Mouse (Mus musculus) hindbrain, postnatal 0 days (tissue): ENCODE data around the gene Ptprm. TPM values are rescaled to one million over a fixed set of nuclear protein-coding genes. Genes with fewer than 3 reads are reported as not detected.
A peak's percentile ranks its signal among the peaks of the same experiment; 100 is the strongest.

ENCODE experiments used
- ATAC-seq: fragments of 200-750 bp; cut with Nextera tagmentation; 2 replicates; pipeline ENCODE4 v1.8.0; 2017; ENCODE audit warnings: mild to moderate bottlenecking, moderate TSS enrichment, moderate library complexity
- DNase-seq: peaks from one replicate; pipeline ENCODE4 v3.0.0-alpha.2; 2015; ENCODE audit warnings: low spot score
- H3K27ac ChIP-seq: fragments of 300-500 bp; sonication (generic); 2 replicates; pipeline ENCODE4 v1.5.1; 2014; ENCODE audit warnings: mild to moderate bottlenecking
- H3K27me3 ChIP-seq: fragments of 300-500 bp; sonication (generic); 2 replicates; pipeline ENCODE4 v1.6.1; 2014; ENCODE audit warnings: low read length, mixed read lengths; ENCODE audit not compliant: insufficient read depth
- H3K36me3 ChIP-seq: fragments of 300-500 bp; sonication (generic); 2 replicates; pipeline ENCODE4 v1.6.1; 2014; ENCODE audit warnings: low read length, mixed read lengths; ENCODE audit not compliant: insufficient read depth
- H3K4me1 ChIP-seq: fragments of 300-500 bp; sonication (generic); 2 replicates; pipeline ENCODE4 v1.6.1; 2014; ENCODE audit warnings: antibody characterized with exemption, low read length, mixed read lengths; ENCODE audit not compliant: insufficient read depth
- H3K4me2 ChIP-seq: fragments of 300-500 bp; sonication (generic); 2 replicates; pipeline ENCODE4 v1.6.1; 2014; ENCODE audit warnings: low read depth, mild to moderate bottlenecking, low read length, moderate library complexity, mixed read lengths
- H3K4me3 ChIP-seq: fragments of 300-500 bp; sonication (generic); 2 replicates; pipeline ENCODE4 v1.5.1; 2014; ENCODE audit warnings: low read length
- H3K9ac ChIP-seq: fragments of 300-500 bp; sonication (generic); replicated peaks from 2 replicates; pipeline ENCODE4 v1.6.1; 2014; ENCODE audit warnings: mild to moderate bottlenecking, low read length, moderate library complexity, mixed read lengths
- H3K9me3 ChIP-seq: fragments of 300-500 bp; sonication (generic); 2 replicates; pipeline ENCODE4 v1.6.1; 2016; ENCODE audit warnings: low read length, mixed read lengths
- CTCF ChIP-seq: IDR thresholded peaks from 2 replicates; pipeline ENCODE4 v1.5.1; 2016; ENCODE audit warnings: antibody characterized with exemption, control low read depth, low read depth
- WGBS: fragments of 180-500 bp; shearing (Covaris S2); extraction: QIAGEN DNeasy Blood & Tissue Kit; methylation state at CpG from one replicate; pipeline ENCODE4 v1.1.7; 2014; 5-methylcytosine and 5-hydroxymethylcytosine counted together
- polyA plus RNA-seq: library from polyadenylated mRNA; unstranded; fragments of >200 nt; fragmentation: Nextera tagmentation; extraction: Ambion mirVana; gene quantifications from 2 replicates; pipeline ENCODE4 v1.2.1, GENCODE M21; 2015
- total RNA-seq: library from RNA; depleted of rRNA; stranded (reverse); fragments of >200 nt; gene quantifications from 2 replicates; pipeline ENCODE4 v1.2.3, GENCODE M21; 2014

The Ptprm gene
- total and polyA plus RNA-seq, 2 experiments from 2014 or later: 19.3 to 52.4 TPM

DNA sequence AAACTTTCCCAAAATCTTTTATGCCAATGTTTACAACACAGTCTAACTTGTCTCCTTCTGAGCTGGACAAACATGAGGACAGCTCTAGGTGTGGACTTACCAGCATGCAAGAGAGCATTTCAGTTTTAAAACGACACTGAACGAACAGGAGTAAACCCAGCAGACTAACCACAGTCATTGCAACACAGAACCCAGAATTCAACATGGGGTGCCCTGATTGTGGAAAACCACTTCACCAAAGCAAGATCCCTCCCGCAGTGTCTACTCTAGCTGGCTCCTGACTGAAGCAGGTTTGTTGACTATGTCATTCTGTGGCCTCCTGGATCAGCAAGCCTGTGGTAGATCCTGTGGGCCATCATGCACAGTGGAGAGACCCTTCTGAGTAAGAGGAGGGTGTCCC is 19.9 kb downstream of the Ptprm start:
- no peak for TF ChIP-seq CTCF
- H3K36me3 ChIP-seq: no peaks in the 10 kb centered on the region
- H3K4me3 ChIP-seq: no peak overlapping the region
- H3K27me3 ChIP-seq: no peaks in the 10 kb centered on the region
- DNase-seq (no peak), ATAC-seq (no peak)
- no peaks in the 10 kb centered on the region for H3K4me1 ChIP-seq
- no peak overlapping the region for H3K4me2 ChIP-seq
- H3K9ac ChIP-seq: no peak overlapping the region
- no peaks in the 10 kb centered on the region for H3K9me3 ChIP-seq
- no peak overlapping the region for H3K27ac ChIP-seq
- WGBS: 93% methylated on average over 3 of the region's 3 CpGs

DNA sequence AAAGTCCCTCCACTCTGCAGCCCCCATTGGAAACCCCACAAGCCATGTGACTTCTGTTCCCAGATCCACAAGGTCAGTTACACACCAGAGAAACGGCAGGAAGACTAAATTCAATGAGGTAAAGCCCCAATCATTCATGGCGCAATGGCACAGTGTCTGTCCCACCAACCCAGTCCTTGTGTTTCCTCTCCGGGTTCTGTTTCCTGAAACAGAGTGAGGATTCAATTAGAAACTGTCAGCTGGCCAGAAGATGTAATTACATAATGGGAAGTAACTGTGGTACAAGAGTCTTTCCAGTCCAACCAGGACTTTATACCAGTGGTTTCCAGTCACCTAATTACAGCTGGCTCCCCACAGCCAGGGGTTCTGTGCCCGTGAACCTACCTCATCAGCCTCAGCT is 24.8 kb downstream of the Ptprm start:
- DNase-seq (no peak), ATAC-seq (no peak)
- no peak for TF ChIP-seq CTCF
- Histone ChIP-seq H3K27ac (no peak overlapping the region), H3K4me3 (no peak overlapping the region), H3K4me2 (no peak overlapping the region), H3K4me1 (0 out of 2 replicates have a peak, but pooled peaks cover under 1% of the 10 kb centered on the region), H3K36me3 (no peaks in the 10 kb centered on the region), H3K9ac (no peak overlapping the region), H3K27me3 (no peaks in the 10 kb centered on the region), H3K9me3 (no peaks in the 10 kb centered on the region)
- WGBS: 73% methylated on average over 4 of the region's 4 CpGs

DNA sequence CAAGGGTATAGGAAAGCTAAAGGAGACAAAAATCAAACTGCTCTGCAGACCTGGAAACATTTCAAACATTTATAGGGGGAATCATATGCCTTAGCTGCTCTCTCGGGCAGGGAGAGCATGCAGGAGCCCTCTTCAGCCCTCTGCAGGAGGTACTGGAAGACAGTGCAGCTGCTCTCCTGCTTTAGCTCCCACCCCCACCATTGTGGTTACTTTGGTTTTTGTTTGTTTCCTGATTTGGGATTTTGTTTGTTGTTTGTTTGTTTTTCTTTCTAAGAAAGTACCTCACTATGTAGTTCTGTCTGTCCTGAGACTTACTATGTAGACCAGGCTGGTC is 29.8 kb downstream of the Ptprm start:
- Histone ChIP-seq H3K36me3 (no peaks in the 10 kb centered on the region), H3K27ac (no peak overlapping the region), H3K9ac (no peak overlapping the region), H3K27me3 (no peaks in the 10 kb centered on the region), H3K4me3 (no peak overlapping the region), H3K9me3 (no peaks in the 10 kb centered on the region), H3K4me1 (peaks cover 9% of the 10 kb centered on the region), H3K4me2 (no peak overlapping the region)
- no peak for ATAC-seq
- no peak for DNase-seq
- TF ChIP-seq CTCF: no peak
- 23% methylated on average over 1 of the region's 1 CpGs for WGBS

DNA sequence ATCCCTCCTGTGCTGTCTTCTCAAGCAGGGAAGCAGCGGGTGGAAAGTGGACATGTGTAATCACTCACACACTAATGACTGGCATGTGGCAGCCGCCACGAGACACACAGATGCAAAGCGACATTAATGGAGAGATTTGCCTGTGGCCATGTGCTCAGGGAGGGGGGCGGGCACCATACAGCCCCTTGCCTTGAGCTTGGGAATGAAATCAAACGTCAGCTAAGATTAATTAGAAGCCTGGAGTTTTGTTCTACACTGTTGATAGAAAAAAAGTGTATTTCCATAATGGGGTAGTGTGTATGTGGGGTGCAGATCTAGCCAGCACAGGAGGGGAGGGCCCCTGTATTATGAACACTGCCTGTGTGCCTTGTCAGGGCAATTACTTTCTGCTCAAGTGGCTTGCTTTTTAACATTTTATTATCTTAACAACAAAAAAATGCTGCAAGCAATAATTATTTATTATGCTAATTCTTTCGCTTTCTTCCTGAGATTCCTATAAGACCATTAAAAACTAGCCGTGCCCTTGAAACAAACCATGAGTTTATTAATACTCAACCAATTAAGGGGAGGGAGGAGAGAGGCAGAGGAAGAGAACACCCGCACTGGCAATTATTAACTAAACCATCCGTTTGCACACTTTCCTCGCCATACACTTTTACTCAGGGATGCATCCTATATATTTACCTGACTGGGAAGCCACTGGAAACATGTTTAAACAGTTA is 30.3 kb downstream of the Ptprm start:
- TF ChIP-seq CTCF: no peak
- Histone ChIP-seq H3K4me2 (0 out of 2 replicates have a peak overlapping the region, but pooled peaks have one; percentile 18), H3K4me1 (peaks cover 9% of the 10 kb centered on the region), H3K9ac (no peak overlapping the region), H3K27ac (no peak overlapping the region), H3K36me3 (no peaks in the 10 kb centered on the region), H3K4me3 (no peak overlapping the region), H3K27me3 (no peaks in the 10 kb centered on the region), H3K9me3 (no peaks in the 10 kb centered on the region)
- WGBS: 36% methylated on average over 11 of the region's 11 CpGs
- DNase-seq (peak; percentile 53), ATAC-seq (0 out of 2 replicates have a peak, but pooled peaks have one; percentile 29)

DNA sequence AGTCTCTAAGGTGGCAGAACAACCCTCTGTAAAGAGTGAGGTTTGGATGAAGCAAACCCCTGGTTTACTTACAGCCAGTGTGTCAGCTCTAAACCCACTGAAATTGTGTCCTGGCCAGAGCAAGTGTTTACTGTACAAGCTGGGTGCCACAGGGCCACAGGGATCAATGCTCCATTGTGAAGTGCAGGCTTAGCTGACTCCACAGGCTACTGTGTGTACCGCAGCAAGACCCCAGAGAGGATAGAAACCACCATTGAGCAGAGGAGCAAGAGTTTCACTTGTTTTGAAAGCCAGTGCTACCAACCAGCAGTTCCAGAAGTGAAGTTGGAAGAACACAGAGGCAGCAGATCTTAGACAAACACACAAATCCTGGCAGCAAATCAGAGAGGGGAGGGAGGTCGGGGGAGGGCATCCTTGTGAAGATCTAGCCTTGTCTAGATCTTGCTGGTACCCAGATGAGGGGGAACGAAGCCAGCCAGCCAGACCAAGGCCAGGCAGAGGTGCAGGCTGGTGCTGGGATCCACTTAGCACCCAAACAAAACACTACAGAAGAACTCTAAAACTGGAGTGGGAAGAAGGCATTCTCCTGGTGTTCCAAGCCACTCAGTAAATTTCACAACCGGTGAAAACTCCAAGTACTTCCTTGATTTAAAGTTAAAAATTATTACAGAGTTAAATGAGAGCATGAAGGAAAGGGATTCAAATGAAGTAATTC is 39.6 kb downstream of the Ptprm start:
- WGBS: 74% methylated on average over 4 of the region's 4 CpGs
- DNase-seq: no peak
- Histone ChIP-seq H3K4me2 (no peak overlapping the region), H3K4me1 (no peaks in the 10 kb centered on the region), H3K9me3 (no peaks in the 10 kb centered on the region), H3K9ac (no peak overlapping the region), H3K27me3 (no peaks in the 10 kb centered on the region), H3K4me3 (no peak overlapping the region), H3K27ac (no peak overlapping the region), H3K36me3 (no peaks in the 10 kb centered on the region)
- ATAC-seq: no peak
- no peak for TF ChIP-seq CTCF

DNA sequence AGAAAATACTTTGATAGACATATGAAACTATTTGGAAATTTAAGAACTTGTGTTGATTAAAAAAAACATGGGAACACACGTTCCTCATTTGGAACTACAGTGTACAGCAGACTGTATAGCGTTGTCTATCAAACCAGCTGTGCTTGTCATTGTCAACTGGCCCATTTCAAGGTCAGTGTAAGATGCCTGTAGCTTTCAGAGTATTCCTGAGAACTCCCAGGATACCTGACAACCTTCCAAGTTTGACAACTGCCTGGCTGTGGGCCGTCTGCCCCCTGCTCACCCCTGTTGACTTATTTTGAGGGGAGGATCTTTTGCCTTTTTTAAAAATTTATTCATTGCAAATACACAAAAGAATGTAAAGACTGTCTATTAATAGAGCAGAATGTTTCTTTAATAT is 45.8 kb downstream of the Ptprm start:
- H3K9ac ChIP-seq: no peak overlapping the region
- no peaks in the 10 kb centered on the region for H3K9me3 ChIP-seq
- no peak overlapping the region for H3K4me3 ChIP-seq
- H3K27me3 ChIP-seq: no peaks in the 10 kb centered on the region
- ATAC-seq: no peak
- H3K4me1 ChIP-seq: no peaks in the 10 kb centered on the region; the same call in 1 of the 2 replicates
- H3K27ac ChIP-seq: no peak overlapping the region
- H3K4me2 ChIP-seq: no peak overlapping the region
- no peak for TF ChIP-seq CTCF
- H3K36me3 ChIP-seq: no peaks in the 10 kb centered on the region
- 77% methylated on average over 3 of the region's 3 CpGs for WGBS
- DNase-seq: no peak
